Mouse (Mus musculus): Measurements from ENCODE around the gene Gm20518. TPM values are rescaled to one million over a fixed set of nuclear protein-coding genes. Genes with fewer than 3 reads are reported as not detected.

Gene Gm20518
- total and polyA plus RNA-seq, 3 experiments = 0.35 to 0.53 TPM; not detected in 1

DNA sequence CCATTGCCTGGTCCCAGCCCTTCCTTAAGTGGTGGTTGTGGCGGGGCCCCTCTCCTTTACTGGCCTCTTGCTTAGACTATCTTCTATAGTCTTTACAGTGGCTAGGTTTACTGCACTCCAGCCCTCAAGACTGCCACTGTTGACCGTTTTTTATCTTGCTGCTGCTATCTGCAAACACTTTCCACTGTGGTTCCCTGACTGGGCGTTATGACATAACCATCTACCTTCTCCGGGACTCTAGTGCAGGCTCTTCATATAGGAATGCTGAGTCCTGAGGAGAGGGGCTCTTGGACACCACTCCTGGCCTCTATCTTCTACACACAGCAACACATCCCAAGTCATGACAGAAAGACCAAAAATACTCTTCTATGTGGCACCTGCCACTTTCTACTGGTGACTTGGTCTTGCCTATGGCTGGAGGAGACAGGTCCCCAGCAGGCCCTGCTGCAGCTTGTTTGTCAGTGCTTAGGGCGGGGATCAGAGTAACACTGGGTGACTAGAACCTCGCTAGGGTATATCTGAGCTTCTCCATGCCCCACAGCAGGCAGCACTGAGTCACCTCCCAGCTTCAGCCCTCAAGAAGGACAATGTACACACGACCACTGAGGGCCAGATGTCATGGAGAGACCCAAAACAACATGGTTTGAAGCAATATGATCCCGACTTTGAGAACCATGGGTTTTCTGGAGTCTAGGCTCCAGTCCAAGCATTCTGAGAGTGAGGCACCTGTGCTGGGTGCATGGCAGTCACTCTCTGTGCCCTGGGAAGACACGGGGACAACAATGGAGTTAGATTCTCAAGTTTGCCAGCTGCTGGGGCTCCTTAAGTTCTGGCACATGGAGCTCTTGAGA is 42.3 kb upstream of the Gm20518 start:
- Histone ChIP-seq H3K4me3 (ENCODE audit: control insufficient read depth in 1 of 2, insufficient read depth in 1 of 2, low read depth in 2 of 2, low read length in 2 of 2) (peak overlapping the region in 1 of 2 experiments; percentile 19; a peak in 1 of 4 replicates), H3K9me3 (replicated peaks; ENCODE audit: insufficient read depth, low read length) (no peaks in the 10 kb centered on the region), H3K4me1 (ENCODE audit: control insufficient read depth in 1 of 2, insufficient read depth in 2 of 2, low read length in 2 of 2) (peaks cover 31 to 51% of the 10 kb centered on the region in 2 experiments), H3K27ac (ENCODE audit: control insufficient read depth, low read depth, low read length) (peak overlapping the region; percentile 92), H3K36me3 (ENCODE audit: control insufficient read depth in 1 of 2, insufficient read depth in 2 of 2, low read length in 2 of 2) (peaks cover 0 to 33% of the 10 kb centered on the region in 2 experiments; a peak in 2 of 4 replicates), H3K27me3 (ENCODE audit: control insufficient read depth in 1 of 2, insufficient read depth in 2 of 2, low read length in 2 of 2) (no peaks in the 10 kb centered on the region), H3K79me2 (ENCODE audit: control insufficient read depth, insufficient read depth, low read length, poor library complexity) (no peaks in the 10 kb centered on the region; the same call in 1 of the 2 replicates), H3K9ac (ENCODE audit: control insufficient read depth, low read depth, low read length, poor library complexity, severe bottlenecking) (peak overlapping the region; percentile 59)
- TF ChIP-seq KAT2A (conservative IDR thresholded peaks at IDR 0.05; ENCODE audit: low read depth, low read length) = no peak
- no peak for TF ChIP-seq POLR2AphosphoS5 (IDR thresholded peaks at IDR 0.05; ENCODE audit: borderline replicate concordance, low read depth, low read length)
- no peak for TF ChIP-seq ELF1 (IDR thresholded peaks at IDR 0.05; ENCODE audit: low read depth, low read length)
- peak; percentile 85 for TF ChIP-seq GATA1 (IDR thresholded peaks at IDR 0.05; ENCODE audit: low read depth, low read length)
- 0 out of 2 replicates have a peak, but pooled peaks have one; percentile 19 for TF ChIP-seq GABPA (IDR thresholded peaks at IDR 0.05; ENCODE audit: low read depth, low read length)
- TF ChIP-seq EP300 (IDR thresholded peaks at IDR 0.05; ENCODE audit: low read depth in 1 of 2, low read length in 2 of 2) = peak; percentile 63 to 90
- peak; percentile 89 for TF ChIP-seq MYB (IDR thresholded peaks at IDR 0.05; ENCODE audit: low read depth, low read length)
- TF ChIP-seq CHD2 (IDR thresholded peaks at IDR 0.05; ENCODE audit: low read length) = no peak
- TF ChIP-seq UBTF (IDR thresholded peaks at IDR 0.05; ENCODE audit: borderline replicate concordance, insufficient read depth, low read depth, low read length) = no peak
- TF ChIP-seq NRF1 (IDR thresholded peaks at IDR 0.05; ENCODE audit: insufficient read depth, low read depth, low read length, poor library complexity, severe bottlenecking) = no peak
- TF ChIP-seq ZMIZ1 (IDR thresholded peaks at IDR 0.05; ENCODE audit: low read depth, low read length) = 0 out of 2 replicates have a peak, but pooled peaks have one; percentile 48
- TF ChIP-seq NELFE (IDR thresholded peaks at IDR 0.05; ENCODE audit: low read depth, low read length) = peak; percentile 53
- peak; percentile 12; the same call in 1 of the 2 replicates for TF ChIP-seq TAL1 (IDR thresholded peaks at IDR 0.05; ENCODE audit: low read length)
- TF ChIP-seq MYC (IDR thresholded peaks at IDR 0.05; ENCODE audit: low read depth, low read length) = peak; percentile 39; the same call in 1 of the 2 replicates
- 0 out of 2 replicates have a peak, but pooled peaks have one; percentile 19 for TF ChIP-seq MEF2A (IDR thresholded peaks at IDR 0.05; ENCODE audit: extremely low read depth, insufficient replicate concordance, low read depth, low read length, poor library complexity, severe bottlenecking)
- peak; percentile 7; the same call in 1 of the 2 replicates for TF ChIP-seq MAFK (IDR thresholded peaks at IDR 0.05; ENCODE audit: borderline replicate concordance, low read depth, low read length)
- 0 out of 2 replicates have a peak, but pooled peaks have one; percentile 59 for TF ChIP-seq CHD1 (IDR thresholded peaks at IDR 0.05; ENCODE audit: low read depth, low read length)
- peak; percentile 32 to 53; a peak in 3 of 4 replicates for TF ChIP-seq POLR2A (IDR thresholded peaks at IDR 0.05; ENCODE audit: control insufficient read depth in 1 of 2, insufficient read depth in 1 of 2, low read depth in 1 of 2, low read length in 2 of 2, poor library complexity in 1 of 2)
- TF ChIP-seq SIN3A (IDR thresholded peaks at IDR 0.05; ENCODE audit: low read length) = peak; percentile 80
- peak; percentile 60 for TF ChIP-seq TCF12 (IDR thresholded peaks at IDR 0.05; ENCODE audit: low read depth, low read length)
- TF ChIP-seq ZNF384 (IDR thresholded peaks at IDR 0.05; ENCODE audit: low read depth, low read length) = no peak
- no peak for TF ChIP-seq RCOR1 (IDR thresholded peaks at IDR 0.05; ENCODE audit: low read depth, low read length)
- peak; percentile 82 for TF ChIP-seq ETS1 (IDR thresholded peaks at IDR 0.05; ENCODE audit: low read depth, low read length)
- TF ChIP-seq BHLHE40 (IDR thresholded peaks at IDR 0.05; ENCODE audit: borderline replicate concordance, low read depth, low read length) = 0 out of 2 replicates have a peak, but pooled peaks have one; percentile 12
- no peak for TF ChIP-seq ZKSCAN1 (IDR thresholded peaks at IDR 0.05; ENCODE audit: low read depth, low read length)
- 0 out of 2 replicates have a peak, but pooled peaks have one; percentile 13 for TF ChIP-seq HCFC1 (IDR thresholded peaks at IDR 0.05; ENCODE audit: low read depth, low read length)
- TF ChIP-seq MAX (IDR thresholded peaks at IDR 0.05; ENCODE audit: low read length) = peak; percentile 65; the same call in 1 of the 2 replicates
- TF ChIP-seq MXI1 (IDR thresholded peaks at IDR 0.05; ENCODE audit: low read depth, low read length) = no peak
- TF ChIP-seq USF2 (IDR thresholded peaks at IDR 0.05; ENCODE audit: borderline replicate concordance in 1 of 2, insufficient read depth in 1 of 2, low read depth in 1 of 2, low read length in 2 of 2) = no peak
- peak; percentile 41; the same call in 1 of the 2 replicates for TF ChIP-seq TBP (IDR thresholded peaks at IDR 0.05; ENCODE audit: low read depth, low read length)
- no peak for TF ChIP-seq ZC3H11A (IDR thresholded peaks at IDR 0.05; ENCODE audit: low read depth, low read length)
- 0 out of 2 replicates have a peak, but pooled peaks have one; percentile 39 for TF ChIP-seq POLR2AphosphoS2 (IDR thresholded peaks at IDR 0.05; ENCODE audit: low read length)
- peak; percentile 84 for DNase-seq (ENCODE audit: low read depth, low spot score)

Measured in MEL (cell line).